Mouse (Mus musculus) cortical plate, adult 2 months (tissue): ENCODE measurements around the gene Fkbp5. TPM values are rescaled to one million over a fixed set of nuclear protein-coding genes. Genes with fewer than 3 reads are reported as not detected.

Experiments used
- H3K27ac ChIP-seq: fragments of 200-500 bp; 2 replicates; pipeline ENCODE4 v1.5.1; 2012; ENCODE audit warnings: low read length, control low read depth, inconsistent platforms; ENCODE audit not compliant: insufficient read depth
- H3K4me1 ChIP-seq: fragments of 200-500 bp; 2 replicates; pipeline ENCODE4 v1.6.1; 2011; ENCODE audit warnings: low read length; ENCODE audit not compliant: control insufficient read depth, insufficient read depth
- H3K4me3 ChIP-seq: fragments of 200-500 bp; 2 replicates; pipeline ENCODE4 v1.5.1; 2011; ENCODE audit warnings: mild to moderate bottlenecking, low read length, control low read depth; ENCODE audit not compliant: insufficient read depth
- CTCF ChIP-seq: fragments of 200-500 bp; IDR thresholded peaks from 2 replicates; pipeline ENCODE4 v1.5.1; 2011; ENCODE audit warnings: mild to moderate bottlenecking, control low read depth, low read length; ENCODE audit not compliant: insufficient read depth; ENCODE audit errors: extremely low read depth
- POLR2A ChIP-seq: fragments of 200-500 bp; IDR thresholded peaks from 2 replicates; pipeline ENCODE4 v1.6.1; 2011; ENCODE audit warnings: mild to moderate bottlenecking, low read length, control low read depth; ENCODE audit not compliant: insufficient read depth; ENCODE audit errors: extremely low read depth
- polyA plus RNA-seq: library from polyadenylated mRNA; depleted of rRNA; stranded (reverse); fragments of >200 nt; gene quantifications from 2 replicates; pipeline ENCODE4 v1.2.3, GENCODE M21; 2012

The Fkbp5 gene
- polyA plus RNA-seq, 1 experiment = 13.5 TPM

- no peak overlapping the region for H3K4me3 ChIP-seq
- H3K27ac ChIP-seq = no peak overlapping the region
- TF ChIP-seq POLR2A = no peak
- no peak for TF ChIP-seq CTCF
- peaks cover 2% of the 10 kb centered on the region; the same call in 1 of the 2 replicates for H3K4me1 ChIP-seq
These were observed 113.0 kb downstream of the Fkbp5 start for GRCm38 (mm10) chr17:28404301-28404700.

GRCm38 (mm10) chr17:28394994-28395393 is 122.3 kb downstream of the Fkbp5 start:
- TF ChIP-seq POLR2A (no peak), CTCF (no peak)
- Histone ChIP-seq H3K27ac (no peak overlapping the region), H3K4me1 (no peaks in the 10 kb centered on the region), H3K4me3 (no peak overlapping the region)

- TF ChIP-seq CTCF = no peak
- no peak for TF ChIP-seq POLR2A
- Histone ChIP-seq H3K4me3 (no peak overlapping the region), H3K4me1 (no peaks in the 10 kb centered on the region), H3K27ac (no peak overlapping the region)
These were observed 123.1 kb downstream of the Fkbp5 start for GRCm38 (mm10) chr17:28394051-28394765.

GRCm38 (mm10) chr17:28391568-28392432 is 125.5 kb downstream of the Fkbp5 start:
- Histone ChIP-seq H3K4me1 (no peaks in the 10 kb centered on the region), H3K27ac (no peak overlapping the region), H3K4me3 (no peak overlapping the region)
- no peak for TF ChIP-seq CTCF
- TF ChIP-seq POLR2A = no peak

- Histone ChIP-seq H3K27ac (no peak overlapping the region), H3K4me3 (no peak overlapping the region), H3K4me1 (no peaks in the 10 kb centered on the region)
- no peak for TF ChIP-seq CTCF
- TF ChIP-seq POLR2A = no peak
These were observed 128.8 kb downstream of the Fkbp5 start for GRCm38 (mm10) chr17:28388534-28388933.

GRCm38 (mm10) chr17:28386150-28386905 is 131.0 kb downstream of the Fkbp5 start:
- no peak overlapping the region for H3K4me3 ChIP-seq
- no peaks in the 10 kb centered on the region for H3K4me1 ChIP-seq
- TF ChIP-seq POLR2A (no peak), CTCF (peak; percentile 80)
- no peak overlapping the region for H3K27ac ChIP-seq

GRCm38 (mm10) chr17:28384298-28384697 is 133.0 kb downstream of the Fkbp5 start:
- no peak overlapping the region for H3K4me3 ChIP-seq

GRCm38 (mm10) chr17:28380255-28380654 is 137.1 kb downstream of the Fkbp5 start:
- TF ChIP-seq POLR2A (no peak), CTCF (no peak)
- H3K4me1 ChIP-seq = no peaks in the 10 kb centered on the region
- H3K27ac ChIP-seq = no peak overlapping the region
- H3K4me3 ChIP-seq = no peak overlapping the region

More at GRCm38 (mm10) chr17:28384298-28384697, 133.0 kb downstream of the Fkbp5 start:
- no peak overlapping the region for H3K27ac ChIP-seq
- H3K4me1 ChIP-seq = no peaks in the 10 kb centered on the region
- TF ChIP-seq POLR2A (no peak), CTCF (no peak)

- H3K4me1 ChIP-seq = no peaks in the 10 kb centered on the region
- TF ChIP-seq CTCF (no peak), POLR2A (no peak)
- H3K4me3 ChIP-seq = no peak overlapping the region
- no peak overlapping the region for H3K27ac ChIP-seq
These were observed 141.7 kb downstream of the Fkbp5 start for GRCm38 (mm10) chr17:28375592-28376061.

GRCm38 (mm10) chr17:28374494-28374893 is 142.8 kb downstream of the Fkbp5 start:
- Histone ChIP-seq H3K4me3 (no peak overlapping the region), H3K27ac (no peak overlapping the region), H3K4me1 (no peaks in the 10 kb centered on the region)
- TF ChIP-seq POLR2A (no peak), CTCF (no peak)
